Mouse (Mus musculus): ENCODE data around the gene Acta2. TPM values are rescaled to one million over a fixed set of nuclear protein-coding genes. Genes with fewer than 3 reads are reported as not detected.

Acta2 gene
- polyA plus RNA-seq, 1 experiment from 2014 or later: 1,416 TPM

GRCm38 (mm10) chr19:34222805-34223204 lies 32.6 kb downstream of the Acta2 start:
- H3K9ac ChIP-seq (ENCODE audit: low read depth, low read length): no peak overlapping the region
- H3K36me3 ChIP-seq (ENCODE audit: control insufficient read depth, insufficient read depth, low read length): no peaks in the 10 kb centered on the region
- 70% methylated on average over 3 of the region's 3 CpGs for WGBS (ENCODE audit: insufficient replicate concordance)
- no peak overlapping the region for H3K4me3 ChIP-seq (ENCODE audit: low read depth, low read length)
- no peaks in the 10 kb centered on the region for H3K9me3 ChIP-seq (replicated peaks; ENCODE audit: control insufficient read depth, low read length)
- no peaks in the 10 kb centered on the region for H3K27me3 ChIP-seq (ENCODE audit: control insufficient read depth, insufficient read depth, low read length)
- ATAC-seq (replicated peaks; ENCODE audit: insufficient number of reproducible peaks, low FRiP score, low TSS enrichment): no peak
- H3K4me2 ChIP-seq: no peak overlapping the region
- no peak overlapping the region for H3K27ac ChIP-seq (ENCODE audit: low read depth, low read length)
- H3K4me1 ChIP-seq (ENCODE audit: control insufficient read depth, insufficient read depth, low read length): no peaks in the 10 kb centered on the region

- no peaks in the 10 kb centered on the region for H3K36me3 ChIP-seq (ENCODE audit: control insufficient read depth, insufficient read depth, low read length)
These were observed 34.5 kb downstream of the Acta2 start for GRCm38 (mm10) chr19:34220732-34221380.

DNA sequence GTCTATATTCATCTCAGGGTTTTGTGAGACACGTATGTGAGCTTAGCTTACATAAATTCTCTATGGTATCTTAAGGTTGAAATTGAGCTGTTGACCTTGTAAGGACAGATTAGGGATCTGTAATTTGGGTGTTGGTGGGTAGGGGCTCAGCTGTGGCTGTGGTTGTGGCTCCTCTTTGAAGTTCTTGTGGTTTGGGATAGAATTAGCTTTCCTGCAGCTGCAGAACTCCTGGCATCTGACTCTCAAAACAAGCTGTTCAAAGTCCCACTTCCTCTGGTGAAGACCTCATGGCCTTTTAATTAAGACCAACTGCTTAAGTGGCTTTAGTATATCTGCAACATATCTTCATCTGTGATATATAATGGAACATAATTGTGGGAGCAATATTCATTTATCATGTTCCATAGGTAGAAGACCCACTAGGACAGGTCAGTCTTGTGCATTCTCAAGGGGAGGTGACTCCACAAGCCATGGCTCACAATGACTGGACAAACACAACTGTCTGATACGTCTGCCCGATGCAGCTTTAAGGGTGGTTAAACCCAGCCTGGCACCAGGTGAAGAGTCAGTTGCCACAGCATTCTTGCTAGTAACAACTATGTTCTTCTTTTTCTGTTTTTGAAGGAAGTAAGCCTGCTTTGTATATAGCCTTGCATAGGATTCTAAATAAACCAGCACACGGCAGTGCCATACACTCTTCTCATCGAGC lies 36.0 kb downstream of the Acta2 start:
- Histone ChIP-seq H3K27me3 (ENCODE audit: control insufficient read depth, insufficient read depth, low read length) (no peaks in the 10 kb centered on the region), H3K4me1 (ENCODE audit: control insufficient read depth, insufficient read depth, low read length) (no peaks in the 10 kb centered on the region), H3K9ac (ENCODE audit: low read depth, low read length) (no peak overlapping the region), H3K4me2 (no peak overlapping the region), H3K4me3 (ENCODE audit: low read depth, low read length) (no peak overlapping the region), H3K36me3 (ENCODE audit: control insufficient read depth, insufficient read depth, low read length) (no peaks in the 10 kb centered on the region), H3K9me3 (replicated peaks; ENCODE audit: control insufficient read depth, low read length) (no peaks in the 10 kb centered on the region), H3K27ac (ENCODE audit: low read depth, low read length) (no peak overlapping the region)
- no peak for ATAC-seq (replicated peaks; ENCODE audit: insufficient number of reproducible peaks, low FRiP score, low TSS enrichment)
- WGBS (ENCODE audit: insufficient replicate concordance): 86% methylated on average over 5 of the region's 5 CpGs

More at GRCm38 (mm10) chr19:34220732-34221380, 34.5 kb downstream of the Acta2 start:
- Histone ChIP-seq H3K27me3 (ENCODE audit: control insufficient read depth, insufficient read depth, low read length) (no peaks in the 10 kb centered on the region), H3K27ac (ENCODE audit: low read depth, low read length) (no peak overlapping the region), H3K9me3 (replicated peaks; ENCODE audit: control insufficient read depth, low read length) (no peaks in the 10 kb centered on the region), H3K4me2 (no peak overlapping the region), H3K9ac (ENCODE audit: low read depth, low read length) (no peak overlapping the region), H3K4me3 (ENCODE audit: low read depth, low read length) (no peak overlapping the region), H3K4me1 (ENCODE audit: control insufficient read depth, insufficient read depth, low read length) (no peaks in the 10 kb centered on the region)
- no peak for ATAC-seq (replicated peaks; ENCODE audit: insufficient number of reproducible peaks, low FRiP score, low TSS enrichment)
- WGBS (ENCODE audit: insufficient replicate concordance): 61% methylated on average over 3 of the region's 3 CpGs

DNA sequence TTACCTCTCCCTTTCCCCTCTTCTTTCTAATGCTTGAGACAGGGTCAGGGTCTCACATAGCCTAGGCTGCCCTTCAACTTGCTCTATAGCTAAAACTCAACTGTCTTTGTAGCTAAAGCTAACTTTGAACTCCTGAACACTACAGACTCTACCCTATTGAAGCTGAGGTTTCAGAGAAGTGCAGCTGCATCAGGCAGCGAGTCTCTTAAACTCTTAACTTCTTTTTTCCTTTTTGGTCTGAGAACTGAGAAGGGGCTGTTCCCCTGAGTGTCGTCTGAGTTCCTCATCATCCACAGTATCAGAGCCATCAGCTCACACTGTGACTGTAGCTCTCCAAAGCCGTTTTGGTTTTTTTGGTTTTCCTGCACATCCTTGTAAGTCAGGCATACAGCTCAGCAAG lies 37.6 kb downstream of the Acta2 start:
- 64% methylated on average over 3 of the region's 3 CpGs for whole genome bisulfite sequencing (ENCODE audit: insufficient replicate concordance)
- H3K4me1 ChIP-seq (ENCODE audit: control insufficient read depth, insufficient read depth, low read length): no peaks in the 10 kb centered on the region

GRCm38 (mm10) chr19:34216956-34217355 lies 38.4 kb downstream of the Acta2 start:
- no peak overlapping the region for H3K4me3 ChIP-seq (ENCODE audit: low read depth, low read length)
- no peak overlapping the region for H3K4me2 ChIP-seq
- H3K9ac ChIP-seq (ENCODE audit: low read depth, low read length): no peak overlapping the region
- no peaks in the 10 kb centered on the region for H3K27me3 ChIP-seq (ENCODE audit: control insufficient read depth, insufficient read depth, low read length)
- no peaks in the 10 kb centered on the region for H3K9me3 ChIP-seq (replicated peaks; ENCODE audit: control insufficient read depth, low read length)
- H3K4me1 ChIP-seq (ENCODE audit: control insufficient read depth, insufficient read depth, low read length): no peaks in the 10 kb centered on the region
- no peaks in the 10 kb centered on the region for H3K36me3 ChIP-seq (ENCODE audit: control insufficient read depth, insufficient read depth, low read length)
- 83% methylated on average over 5 of the region's 5 CpGs for WGBS (ENCODE audit: insufficient replicate concordance)
- no peak overlapping the region for H3K27ac ChIP-seq (ENCODE audit: low read depth, low read length)
- no peak for ATAC-seq (replicated peaks; ENCODE audit: insufficient number of reproducible peaks, low FRiP score, low TSS enrichment)

More for the DNA sequence above, 37.6 kb downstream of the Acta2 start:
- no peak overlapping the region for H3K4me3 ChIP-seq (ENCODE audit: low read depth, low read length)
- no peak overlapping the region for H3K27ac ChIP-seq (ENCODE audit: low read depth, low read length)
- no peaks in the 10 kb centered on the region for H3K36me3 ChIP-seq (ENCODE audit: control insufficient read depth, insufficient read depth, low read length)
- H3K9me3 ChIP-seq (replicated peaks; ENCODE audit: control insufficient read depth, low read length): no peaks in the 10 kb centered on the region
- no peaks in the 10 kb centered on the region for H3K27me3 ChIP-seq (ENCODE audit: control insufficient read depth, insufficient read depth, low read length)
- ATAC-seq (replicated peaks; ENCODE audit: insufficient number of reproducible peaks, low FRiP score, low TSS enrichment): no peak
- H3K4me2 ChIP-seq: no peak overlapping the region
- no peak overlapping the region for H3K9ac ChIP-seq (ENCODE audit: low read depth, low read length)

GRCm38 (mm10) chr19:34214136-34214535 lies 41.3 kb downstream of the Acta2 start:
- Histone ChIP-seq H3K4me3 (ENCODE audit: low read depth, low read length) (no peak overlapping the region), H3K36me3 (ENCODE audit: control insufficient read depth, insufficient read depth, low read length) (no peaks in the 10 kb centered on the region), H3K27me3 (ENCODE audit: control insufficient read depth, insufficient read depth, low read length) (no peaks in the 10 kb centered on the region), H3K4me1 (ENCODE audit: control insufficient read depth, insufficient read depth, low read length) (no peaks in the 10 kb centered on the region), H3K9me3 (replicated peaks; ENCODE audit: control insufficient read depth, low read length) (no peaks in the 10 kb centered on the region), H3K4me2 (no peak overlapping the region), H3K27ac (ENCODE audit: low read depth, low read length) (no peak overlapping the region), H3K9ac (ENCODE audit: low read depth, low read length) (no peak overlapping the region)
- WGBS (ENCODE audit: insufficient replicate concordance): 51% methylated on average over 4 of the region's 4 CpGs
- ATAC-seq (replicated peaks; ENCODE audit: insufficient number of reproducible peaks, low FRiP score, low TSS enrichment): no peak

DNA sequence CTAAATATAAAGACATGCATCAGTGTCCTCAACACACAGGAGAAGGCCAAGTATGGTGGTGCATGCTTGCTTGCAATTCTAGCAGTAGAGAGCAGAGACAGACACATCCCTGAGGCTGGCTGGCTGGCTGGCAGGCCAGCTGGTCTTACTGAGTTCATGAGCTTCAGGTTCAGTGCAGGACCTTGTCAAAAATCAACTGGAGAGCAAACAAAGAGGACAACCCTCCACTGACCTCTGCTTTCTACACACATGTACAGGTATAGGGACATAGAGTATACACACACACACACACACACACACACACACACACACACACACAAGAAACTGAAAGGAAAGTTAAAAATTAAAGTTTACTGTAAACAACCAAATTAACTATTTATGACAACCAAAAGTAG lies 42.1 kb downstream of the Acta2 start:
- no peaks in the 10 kb centered on the region for H3K27me3 ChIP-seq (ENCODE audit: control insufficient read depth, insufficient read depth, low read length)
- H3K4me3 ChIP-seq (ENCODE audit: low read depth, low read length): no peak overlapping the region
- H3K9me3 ChIP-seq (replicated peaks; ENCODE audit: control insufficient read depth, low read length): no peaks in the 10 kb centered on the region
- no peaks in the 10 kb centered on the region for H3K4me1 ChIP-seq (ENCODE audit: control insufficient read depth, insufficient read depth, low read length)
- no peak for ATAC-seq (replicated peaks; ENCODE audit: insufficient number of reproducible peaks, low FRiP score, low TSS enrichment)
- H3K36me3 ChIP-seq (ENCODE audit: control insufficient read depth, insufficient read depth, low read length): no peaks in the 10 kb centered on the region
- H3K4me2 ChIP-seq: no peak overlapping the region
- no peak overlapping the region for H3K27ac ChIP-seq (ENCODE audit: low read depth, low read length)
- H3K9ac ChIP-seq (ENCODE audit: low read depth, low read length): no peak overlapping the region

DNA sequence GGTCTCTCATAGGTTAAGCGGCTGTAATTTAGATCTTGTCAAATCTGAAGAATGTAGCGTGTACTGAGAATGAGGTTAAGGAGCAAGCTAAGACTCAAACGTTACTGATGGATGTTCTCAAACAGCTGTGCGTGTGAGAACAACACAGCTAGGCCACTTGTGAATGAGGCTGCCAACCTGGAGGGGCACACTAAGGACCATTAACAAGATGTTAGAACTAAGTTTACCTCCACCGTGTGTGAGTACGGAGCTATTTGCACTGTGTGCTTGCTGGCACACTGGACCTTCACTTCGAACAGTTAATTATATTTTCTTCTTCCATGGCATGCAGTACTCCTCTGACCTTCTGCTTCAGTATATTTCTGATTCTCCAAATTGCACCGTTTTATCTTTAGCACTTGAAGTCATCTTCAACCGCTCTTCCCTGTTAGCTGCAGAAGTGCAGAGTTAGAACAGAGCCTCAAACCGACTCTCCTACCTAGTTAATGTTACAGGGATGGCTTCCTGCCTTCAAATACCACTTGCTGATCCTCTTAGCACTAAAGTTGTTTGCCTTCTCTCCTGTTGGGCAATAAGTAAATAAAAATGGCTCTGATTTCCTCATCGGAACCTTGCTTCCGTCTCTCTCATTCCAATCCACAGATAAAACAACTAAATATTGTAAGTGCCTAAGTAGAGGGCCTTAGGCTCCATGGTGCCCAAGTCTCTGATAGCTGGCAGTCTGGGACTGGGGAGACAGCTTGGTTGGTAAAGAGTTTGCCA lies 42.7 kb downstream of the Acta2 start:
- H3K9ac ChIP-seq (ENCODE audit: low read depth, low read length): no peak overlapping the region
- H3K27ac ChIP-seq (ENCODE audit: low read depth, low read length): no peak overlapping the region
- no peaks in the 10 kb centered on the region for H3K27me3 ChIP-seq (ENCODE audit: control insufficient read depth, insufficient read depth, low read length)
- H3K9me3 ChIP-seq (replicated peaks; ENCODE audit: control insufficient read depth, low read length): no peaks in the 10 kb centered on the region
- 78% methylated on average over 12 of the region's 12 CpGs for WGBS (ENCODE audit: insufficient replicate concordance)
- H3K4me1 ChIP-seq (ENCODE audit: control insufficient read depth, insufficient read depth, low read length): no peaks in the 10 kb centered on the region
- H3K36me3 ChIP-seq (ENCODE audit: control insufficient read depth, insufficient read depth, low read length): no peaks in the 10 kb centered on the region
- ATAC-seq (replicated peaks; ENCODE audit: insufficient number of reproducible peaks, low FRiP score, low TSS enrichment): no peak
- no peak overlapping the region for H3K4me3 ChIP-seq (ENCODE audit: low read depth, low read length)
- H3K4me2 ChIP-seq: no peak overlapping the region
